ENCODE assay signal across 10 mouse cellular contexts in genomic region chr11:33201626-33202010, GRCm38 (mm10). TPM values are rescaled to one million over a fixed set of nuclear protein-coding genes. Genes with fewer than 3 reads are reported as not detected.
A peak's percentile ranks its signal among the peaks of the same experiment; 100 is the strongest.
DNase-seq lines count a peak whose midpoint lies in the region; ATAC-seq and TF ChIP-seq lines count a peak whose summit lies in the region.
"Had no signal": no experiment of that assay in that cellular context is flagged by ENCODE, and none has a peak within 500 bp of the region (broad histone marks: within the 10 kb centered on the region; RNA-seq: fewer than 3 reads in every experiment).

No protein-coding gene starts in this region.

- H3K4me3 ChIP-seq in heart, embryonic 14.5 days (ENCODE audit: control insufficient read depth in 1 of 2, insufficient read depth in 1 of 2, low read depth in 1 of 2, low read length in 2 of 2): peak overlapping the region; percentile 15 to 34; a peak in 3 of 4 replicates
- H3K4me3 ChIP-seq in embryonic facial prominence, embryonic 11.5 days (ENCODE audit: low read depth, low read length): peak overlapping the region; percentile 37; the same call in 1 of the 2 replicates
- peak overlapping the region; percentile 53 for H3K4me3 ChIP-seq in hindbrain, embryonic 10.5 days
- peak overlapping the region; percentile 35 for H3K4me3 ChIP-seq in midbrain, embryonic 12.5 days
- H3K4me3 ChIP-seq in lung, adult 2 months (replicated peaks; ENCODE audit: extremely low read depth, low read depth, low read length): no peak overlapping the region

- TF ChIP-seq POLR2A in lung, adult 2 months (IDR thresholded peaks at IDR 0.05; ENCODE audit: borderline replicate concordance, extremely low read depth, low read depth, low read length): no peak

- TF ChIP-seq CTCF in lung, adult 2 months (IDR thresholded peaks at IDR 0.05; ENCODE audit: insufficient read depth, low read length): no peak

- no peak overlapping the region for H3K27ac ChIP-seq in heart, embryonic 14.5 days (replicated peaks in 1 of 2; ENCODE audit: control insufficient read depth in 1 of 2, insufficient read depth in 1 of 2, low read depth in 2 of 2, low read length in 2 of 2)
- no peak overlapping the region for H3K27ac ChIP-seq in embryonic facial prominence, embryonic 11.5 days (replicated peaks; ENCODE audit: low read depth, low read length)
- H3K27ac ChIP-seq in hindbrain, embryonic 10.5 days: peak overlapping the region; percentile 79
- no peak overlapping the region for H3K27ac ChIP-seq in midbrain, embryonic 12.5 days (replicated peaks)

- 5% methylated on average over 19 of the region's 19 CpGs for WGBS in heart, embryonic 14.5 days
- 2% methylated on average over 19 of the region's 19 CpGs for WGBS in embryonic facial prominence, embryonic 11.5 days
- WGBS in hindbrain, embryonic 10.5 days: 1% methylated on average over 19 of the region's 19 CpGs
- WGBS in midbrain, embryonic 12.5 days: under 1% methylated on average over 19 of the region's 19 CpGs
- WGBS in lung, adult 2 months: 8% methylated on average over 19 of the region's 19 CpGs

- DNase-seq in heart, adult 8-10 months (ENCODE audit: low spot score): no peak
- DNase-seq in embryonic facial prominence, embryonic 11.5 days (ENCODE audit: low spot score): no peak
- DNase-seq in hindbrain, embryonic 10.5 days (ENCODE audit: low spot score): no peak
- DNase-seq in embryo, embryonic 9.5 days (ENCODE audit: extremely low spot score): no peak
- DNase-seq in lung, adult 2 months: no peak

- peaks cover 14% of the 10 kb centered on the region for H3K9me3 ChIP-seq in heart, embryonic 14.5 days (ENCODE audit: control insufficient read depth, low read length)
- H3K9me3 ChIP-seq in embryonic facial prominence, embryonic 11.5 days (replicated peaks; ENCODE audit: control insufficient read depth, low read length): no peaks in the 10 kb centered on the region
- peaks cover 8% of the 10 kb centered on the region for H3K9me3 ChIP-seq in hindbrain, embryonic 10.5 days
- H3K9me3 ChIP-seq in midbrain, embryonic 12.5 days: peaks cover 7% of the 10 kb centered on the region; the same call in 1 of the 2 replicates

- peak overlapping the region; percentile 57 for H3K4me2 ChIP-seq in heart, embryonic 14.5 days (ENCODE audit: low read length)
- H3K4me2 ChIP-seq in embryonic facial prominence, embryonic 11.5 days (ENCODE audit: low read depth, low read length): 0 out of 2 replicates have a peak overlapping the region, but pooled peaks have one; percentile 27
- H3K4me2 ChIP-seq in midbrain, embryonic 12.5 days (replicated peaks): peak overlapping the region; percentile 57

- peaks cover 99% of the 10 kb centered on the region for H3K27me3 ChIP-seq in heart, embryonic 14.5 days (ENCODE audit: control insufficient read depth, insufficient read depth, low read length)
- H3K27me3 ChIP-seq in embryonic facial prominence, embryonic 11.5 days (ENCODE audit: control insufficient read depth, insufficient read depth, low read length): peaks cover 85% of the 10 kb centered on the region
- peaks cover 100% of the 10 kb centered on the region for H3K27me3 ChIP-seq in hindbrain, embryonic 10.5 days (ENCODE audit: insufficient read depth, poor library complexity, severe bottlenecking)
- peaks cover 99% of the 10 kb centered on the region for H3K27me3 ChIP-seq in midbrain, embryonic 12.5 days

- no peaks in the 10 kb centered on the region for H3K36me3 ChIP-seq in heart, embryonic 14.5 days (ENCODE audit: control insufficient read depth, insufficient read depth, low read length)
- H3K36me3 ChIP-seq in embryonic facial prominence, embryonic 11.5 days (replicated peaks; ENCODE audit: control insufficient read depth, insufficient read depth, low read depth, low read length): no peaks in the 10 kb centered on the region
- no peaks in the 10 kb centered on the region for H3K36me3 ChIP-seq in hindbrain, embryonic 10.5 days
- H3K36me3 ChIP-seq in midbrain, embryonic 12.5 days: no peaks in the 10 kb centered on the region
- H3K36me3 ChIP-seq: G1E had no signal

- H3K9ac ChIP-seq in heart, embryonic 14.5 days (ENCODE audit: low read length): no peak overlapping the region
- no peak overlapping the region for H3K9ac ChIP-seq in embryonic facial prominence, embryonic 11.5 days (replicated peaks; ENCODE audit: low read length)
- peak overlapping the region; percentile 37 for H3K9ac ChIP-seq in midbrain, embryonic 12.5 days (replicated peaks)

- ATAC-seq in heart, embryonic 14.5 days (ENCODE audit: insufficient number of reproducible peaks, insufficient read depth, low FRiP score, low read depth): no peak
- no peak for ATAC-seq in embryonic facial prominence, embryonic 11.5 days (replicated peaks; ENCODE audit: insufficient number of reproducible peaks, low FRiP score, low TSS enrichment, low read depth)
- no peak; the same call in 1 of the 2 replicates for ATAC-seq in midbrain, embryonic 12.5 days (ENCODE audit: low FRiP score, low read depth)
- no peak for ATAC-seq in erythroid progenitor cell, adult 5-6 weeks (replicated peaks; ENCODE audit: low FRiP score, poor library complexity, severe bottlenecking)

- peaks cover 0 to 23% of the 10 kb centered on the region in 2 experiments; a peak in 3 of 4 replicates for H3K4me1 ChIP-seq in heart, embryonic 14.5 days (ENCODE audit: control insufficient read depth in 2 of 2, insufficient read depth in 2 of 2, low read length in 2 of 2)
- H3K4me1 ChIP-seq in embryonic facial prominence, embryonic 11.5 days (ENCODE audit: control insufficient read depth, insufficient read depth, low read length): peaks cover 9% of the 10 kb centered on the region
- H3K4me1 ChIP-seq in hindbrain, embryonic 10.5 days (replicated peaks): peaks cover 70% of the 10 kb centered on the region
- peaks cover 41% of the 10 kb centered on the region for H3K4me1 ChIP-seq in midbrain, embryonic 12.5 days
- H3K4me1 ChIP-seq in lung, adult 2 months (ENCODE audit: control insufficient read depth, insufficient read depth, low read length): no peaks in the 10 kb centered on the region

RNA-seq across cellular contexts. Expression of gene Tlx3, which starts 1.8 kb away (rescaled TPM):
- 0.18 TPM in 1 of 2 replicates, not detected in the other for polyA plus RNA-seq in heart, embryonic 14.5 days (2014; fragmentation: Nextera tagmentation; extraction: Ambion mirVana)
- total RNA-seq in heart, adult 8-10 months (2022): not detected
- polyA plus RNA-seq in embryonic facial prominence, embryonic 11.5 days (2014; fragmentation: Nextera tagmentation; extraction: Ambion mirVana): 6.0 and 7.4 TPM in 2 replicates
- polyA plus RNA-seq in hindbrain, embryonic 10.5 days (2016; fragmentation: Nextera tagmentation; extraction: Ambion mirVana): 11.9 and 17.9 TPM in 2 replicates
- 4.3 and 5.0 TPM in 2 replicates for polyA plus RNA-seq in midbrain, embryonic 12.5 days (2016; fragmentation: Nextera tagmentation; extraction: Ambion mirVana)
- total RNA-seq in erythroid progenitor cell, adult 5-6 weeks (2015; ENCODE audit: low replicate concordance): not detected in 2 replicates
- total RNA-seq in erythroid progenitor cell, adult 5-6 weeks (2017; ENCODE audit: low replicate concordance): not detected in 2 replicates
- polyA plus RNA-seq in lung, adult 2 months (2012; rRNA removed): not detected in 2 replicates
- total RNA-seq: G1E; gastrocnemius, postnatal 4 days had no signal

RNA-seq across cellular contexts. Expression of gene Npm1, which starts 38.6 kb away (rescaled TPM):
- 465 and 517 TPM in 2 replicates for polyA plus RNA-seq in heart, embryonic 14.5 days (2014; fragmentation: Nextera tagmentation; extraction: Ambion mirVana)
- 100 to 1,000 TPM; 139 to 175 (median 148) TPM for total RNA-seq in heart, adult 8-10 months (2022)
- polyA plus RNA-seq in embryonic facial prominence, embryonic 11.5 days (2014; fragmentation: Nextera tagmentation; extraction: Ambion mirVana): 1,326 and 1,437 TPM in 2 replicates
- 691 and 1,253 TPM in 2 replicates for polyA plus RNA-seq in hindbrain, embryonic 10.5 days (2016; fragmentation: Nextera tagmentation; extraction: Ambion mirVana)
- 647 and 719 TPM in 2 replicates for polyA plus RNA-seq in midbrain, embryonic 12.5 days (2016; fragmentation: Nextera tagmentation; extraction: Ambion mirVana)
- total RNA-seq in erythroid progenitor cell, adult 5-6 weeks (2015; ENCODE audit: low replicate concordance): 400 and 410 TPM in 2 replicates
- 381 and 412 TPM in 2 replicates for total RNA-seq in erythroid progenitor cell, adult 5-6 weeks (2017; ENCODE audit: low replicate concordance)
- polyA plus RNA-seq in lung, adult 2 months (2012; rRNA removed): 43.1 and 74.9 TPM in 2 replicates

RNA-seq across cellular contexts. Expression of gene Fgf18, which starts 54.4 kb away (rescaled TPM):
- polyA plus RNA-seq in heart, embryonic 14.5 days (2014; fragmentation: Nextera tagmentation; extraction: Ambion mirVana): 7.9 and 9.5 TPM in 2 replicates
- total RNA-seq in heart, adult 8-10 months (2022): 1 to 10 TPM; 3.0 to 5.6 (median 4.9) TPM
- polyA plus RNA-seq in embryonic facial prominence, embryonic 11.5 days (2014; fragmentation: Nextera tagmentation; extraction: Ambion mirVana): 4.0 and 5.1 TPM in 2 replicates
- 5.9 and 7.7 TPM in 2 replicates for polyA plus RNA-seq in hindbrain, embryonic 10.5 days (2016; fragmentation: Nextera tagmentation; extraction: Ambion mirVana)
- 3.0 and 3.6 TPM in 2 replicates for polyA plus RNA-seq in midbrain, embryonic 12.5 days (2016; fragmentation: Nextera tagmentation; extraction: Ambion mirVana)
- not detected in 2 replicates for total RNA-seq in erythroid progenitor cell, adult 5-6 weeks (2015; ENCODE audit: low replicate concordance)
- total RNA-seq in erythroid progenitor cell, adult 5-6 weeks (2017; ENCODE audit: low replicate concordance): 0.51 TPM in 1 of 2 replicates, not detected in the other
- 6.6 and 7.1 TPM in 2 replicates for polyA plus RNA-seq in lung, adult 2 months (2012; rRNA removed)
- total RNA-seq: G1E had no signal
- polyA plus RNA-seq: G1E had no signal
